Mouse (Mus musculus) heart, adult 2 months (tissue): Measurements from ENCODE around the gene Slc35b2. TPM values are rescaled to one million over a fixed set of nuclear protein-coding genes. Genes with fewer than 3 reads are reported as not detected.
A peak's percentile ranks its signal among the peaks of the same experiment; 100 is the strongest.

Experiments
- DNase-seq, 2 experiments: peaks; one replicate each; pipeline ENCODE4 v3.0.0; 2021
- H3K27ac ChIP-seq: fragments of 200-600 bp; 2 replicates; pipeline ENCODE4 v1.8.1; 2022
- H3K27me3 ChIP-seq: fragments of 200-500 bp; 2 replicates; pipeline ENCODE4 v1.6.1; 2012; ENCODE audit warnings: mild to moderate bottlenecking, low read length, inconsistent platforms, mixed read lengths; ENCODE audit not compliant: control insufficient read depth, insufficient read depth
- H3K36me3 ChIP-seq: fragments of 200-500 bp; 2 replicates; pipeline ENCODE4 v1.6.1; 2012; ENCODE audit warnings: low read length, inconsistent platforms; ENCODE audit not compliant: control insufficient read depth, insufficient read depth
- H3K4me1 ChIP-seq: fragments of 200-500 bp; 2 replicates; pipeline ENCODE4 v1.6.1; 2011; ENCODE audit warnings: low read length; ENCODE audit not compliant: control insufficient read depth, insufficient read depth
- H3K4me3 ChIP-seq: fragments of 200-600 bp; 2 replicates; pipeline ENCODE4 v1.8.1; 2022
- H3K79me2 ChIP-seq: fragments of 200-500 bp; replicated peaks from 2 replicates; pipeline ENCODE4 v1.6.1; 2012; ENCODE audit warnings: mild to moderate bottlenecking, inconsistent platforms, low read length, moderate library complexity, mixed read lengths; ENCODE audit not compliant: control insufficient read depth, insufficient read depth
- H3K9ac ChIP-seq: fragments of 200-500 bp; 2 replicates; pipeline ENCODE4 v1.6.1; 2012; ENCODE audit warnings: low read depth, mild to moderate bottlenecking, control low read depth, inconsistent platforms, low read length, mixed read lengths
- CTCF ChIP-seq: fragments of 200-600 bp; IDR thresholded peaks from 2 replicates; pipeline ENCODE4 v1.8.1; 2022; ENCODE audit warnings: antibody characterized with exemption, mild to moderate bottlenecking, moderate library complexity
- EP300 ChIP-seq: fragments of 200-500 bp; IDR thresholded peaks from 2 replicates; pipeline ENCODE4 v1.6.1; 2011; ENCODE audit warnings: low read depth, low read length, control low read depth; ENCODE audit not compliant: insufficient read depth
- POLR2A ChIP-seq: fragments of 200-500 bp; IDR thresholded peaks from 2 replicates; pipeline ENCODE4 v1.6.1; 2011; ENCODE audit warnings: mild to moderate bottlenecking, low read depth, low read length, control low read depth; ENCODE audit not compliant: insufficient read depth
- WGBS: fragments of 180-500 bp; shearing (Covaris S2); methylation state at CpG from one replicate; pipeline ENCODE4 v1.1.7; 2018; 5-methylcytosine and 5-hydroxymethylcytosine counted together
- intact Hi-C: fragments of 180-260 bp; cut with DNase I; formaldehyde crosslinking; loops from one replicate; pipeline ENCODE4 v1.15.1; 2025
- polyA plus RNA-seq: library from polyadenylated mRNA; depleted of rRNA; stranded (reverse); fragments of >200 nt; gene quantifications from 2 replicates; pipeline ENCODE4 v1.2.3, GENCODE M21; 2012
- total RNA-seq, 2 experiments: library from RNA; stranded (reverse); gene quantifications; 2 replicates each; pipeline ENCODE4 v1.2.3; 2021

The Slc35b2 gene
- total and polyA plus RNA-seq, 3 experiments = 23.4 to 45.1 (median 24.0) TPM

GRCm38 (mm10) chr17:45551816-45552451 is 11.7 kb upstream of the Slc35b2 start:
- Histone ChIP-seq H3K4me1 (peaks cover 3% of the 10 kb centered on the region; the same call in 1 of the 2 replicates), H3K27ac (no peak overlapping the region), H3K27me3 (peaks cover 9% of the 10 kb centered on the region), H3K4me3 (no peak overlapping the region), H3K79me2 (no peaks in the 10 kb centered on the region), H3K36me3 (no peaks in the 10 kb centered on the region), H3K9ac (no peak overlapping the region)
- TF ChIP-seq POLR2A = no peak
- TF ChIP-seq EP300 = peak; percentile 84
- TF ChIP-seq CTCF = peak; percentile 96
- 6% methylated on average over 8 of the region's 8 CpGs for WGBS
- intact Hi-C loops = loop anchor here (1.0 kb wide), 2 partner anchors 36 to 74 kb away; no protein-coding TSS in a partner anchor
- peak; percentile 74 to 83 for DNase-seq

DNA sequence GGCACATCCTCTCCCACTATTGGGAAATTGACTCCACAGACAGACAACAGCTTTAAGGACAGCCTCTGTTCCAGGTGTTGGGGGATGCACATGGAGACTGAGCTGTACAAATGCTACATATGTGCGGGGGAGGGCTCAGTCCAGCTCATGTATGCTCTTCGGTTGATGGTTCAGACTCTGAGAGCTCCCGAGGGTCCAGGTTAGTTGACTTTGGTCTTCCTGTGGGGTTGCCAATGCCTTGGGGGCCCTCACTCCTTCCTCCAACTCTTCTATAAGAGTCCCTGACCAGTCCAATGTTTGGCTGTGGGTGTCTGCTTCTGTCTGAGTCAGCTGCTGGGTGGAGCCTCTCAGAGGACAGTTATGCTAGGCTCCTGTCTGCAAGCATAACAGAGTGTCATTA is 10.6 kb upstream of the Slc35b2 start:
- peaks cover 4% of the 10 kb centered on the region; the same call in 1 of the 2 replicates for H3K4me1 ChIP-seq
- no peak overlapping the region for H3K4me3 ChIP-seq
- peaks cover 7% of the 10 kb centered on the region for H3K27me3 ChIP-seq
- DNase-seq = no peak
- WGBS = 79% methylated on average over 3 of the region's 3 CpGs
- no peaks in the 10 kb centered on the region for H3K36me3 ChIP-seq
- no peaks in the 10 kb centered on the region for H3K79me2 ChIP-seq
- no peak for TF ChIP-seq POLR2A
- no peak for TF ChIP-seq EP300
- TF ChIP-seq CTCF = no peak
- intact Hi-C loops = no loop called here
- H3K27ac ChIP-seq = no peak overlapping the region
- H3K9ac ChIP-seq = no peak overlapping the region

DNA sequence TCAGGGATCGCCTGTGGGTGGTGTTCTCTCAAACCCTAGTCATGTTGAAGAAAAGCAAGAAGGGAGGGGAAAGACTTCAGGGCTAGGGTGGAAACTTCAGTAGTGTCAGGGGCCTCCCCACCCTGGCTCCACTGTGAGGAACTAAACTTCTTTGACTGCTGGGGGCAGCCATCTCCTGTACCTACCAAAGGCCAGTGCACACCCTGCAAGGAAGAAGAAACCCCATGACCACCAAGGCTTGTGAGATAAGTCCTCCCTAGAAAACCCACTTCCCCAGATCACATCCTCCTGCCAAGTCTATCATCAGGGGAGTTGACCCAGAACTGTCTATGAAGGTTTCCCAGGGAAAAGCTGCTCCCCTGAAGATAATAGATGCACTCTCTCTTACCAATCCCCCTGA is 9.3 kb upstream of the Slc35b2 start:
- Histone ChIP-seq H3K4me3 (no peak overlapping the region), H3K27ac (no peak overlapping the region), H3K79me2 (no peaks in the 10 kb centered on the region), H3K9ac (no peak overlapping the region), H3K27me3 (no peaks in the 10 kb centered on the region), H3K36me3 (no peaks in the 10 kb centered on the region), H3K4me1 (peaks cover 4% of the 10 kb centered on the region; the same call in 1 of the 2 replicates)
- no peak for TF ChIP-seq CTCF
- no peak for TF ChIP-seq EP300
- no peak for TF ChIP-seq POLR2A
- WGBS = 45% methylated on average over 1 of the region's 1 CpGs
- intact Hi-C loops = loop anchor here (2.0 kb wide), 1 partner anchor 48 kb away; the partner anchor contains the start of gene Aars2
- DNase-seq = no peak

- intact Hi-C loops = loop anchor here (2.0 kb wide), 1 partner anchor 49 kb away; the partner anchor contains the start of gene Aars2
- Histone ChIP-seq H3K27me3 (no peaks in the 10 kb centered on the region), H3K79me2 (no peaks in the 10 kb centered on the region), H3K4me3 (peak within 1 kb of the TSS; percentile 89), H3K36me3 (no peaks in the 10 kb centered on the region), H3K4me1 (peaks cover 4% of the 10 kb centered on the region; the same call in 1 of the 2 replicates), H3K9ac (peak within 1 kb of the TSS; percentile 66), H3K27ac (peak within 1 kb of the TSS; percentile 47)
- TF ChIP-seq POLR2A = peak; percentile 74
- TF ChIP-seq EP300 = no peak
- DNase-seq = peak; percentile 95 to 97
- under 1% methylated on average over 45 of the region's 45 CpGs for WGBS
Observed at GRCm38 (mm10) chr17:45555452-45556106, 8.1 kb upstream of the Slc35b2 start, which contains the start of gene Nfkbie. Nfkbie (plus strand) TSS chr17:45555703.

GRCm38 (mm10) chr17:45556107-45556489 is 7.6 kb upstream of the Slc35b2 start:
- WGBS = 4% methylated on average over 14 of the region's 14 CpGs
- Histone ChIP-seq H3K27me3 (no peaks in the 10 kb centered on the region), H3K4me1 (peaks cover 4% of the 10 kb centered on the region; the same call in 1 of the 2 replicates), H3K79me2 (no peaks in the 10 kb centered on the region), H3K36me3 (no peaks in the 10 kb centered on the region), H3K4me3 (peak overlapping the region; percentile 89), H3K9ac (peak overlapping the region; percentile 66), H3K27ac (peak overlapping the region; percentile 47)
- no peak for DNase-seq
- no peak for TF ChIP-seq POLR2A
- no peak for TF ChIP-seq EP300
- TF ChIP-seq CTCF = no peak
- intact Hi-C loops = no loop called here
